Mouse (Mus musculus) adrenal gland, postnatal 10 days (tissue): ENCODE measurements at regions not wholly inside any gene's neighbourhood (a gene's known extent, or its start where the extent isn't known, plus 50 kb on each side); places are given as distances from the start of the nearest gene placed in this dataset.
A peak's percentile ranks its signal among the peaks of the same experiment; 100 is the strongest.

ENCODE experiments used
- DNase-seq: peaks from one replicate; pipeline ENCODE4 v3.0.0; 2021; ENCODE audit warnings: mixed read lengths

DNA sequence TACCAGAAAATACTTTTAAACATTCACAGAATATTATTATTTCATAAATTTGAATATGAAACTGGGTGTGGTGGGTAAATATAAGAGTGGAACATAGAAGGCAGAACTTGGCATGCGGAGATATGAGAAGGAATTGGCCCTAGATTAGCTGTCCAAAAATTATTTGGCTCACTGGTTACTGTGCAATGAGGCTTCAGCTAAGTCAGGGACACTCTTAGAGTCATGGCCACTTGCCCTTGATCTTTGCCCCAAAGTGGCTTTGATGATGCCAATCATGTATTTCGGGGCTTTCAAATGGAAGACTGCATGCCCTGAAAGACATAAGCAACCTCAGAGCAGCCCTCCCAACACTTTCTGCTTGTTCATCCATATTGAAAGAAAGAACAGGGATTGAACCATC is 76.9 kb downstream of the Pxdc1 start:
- DNase-seq = no peak

DNA sequence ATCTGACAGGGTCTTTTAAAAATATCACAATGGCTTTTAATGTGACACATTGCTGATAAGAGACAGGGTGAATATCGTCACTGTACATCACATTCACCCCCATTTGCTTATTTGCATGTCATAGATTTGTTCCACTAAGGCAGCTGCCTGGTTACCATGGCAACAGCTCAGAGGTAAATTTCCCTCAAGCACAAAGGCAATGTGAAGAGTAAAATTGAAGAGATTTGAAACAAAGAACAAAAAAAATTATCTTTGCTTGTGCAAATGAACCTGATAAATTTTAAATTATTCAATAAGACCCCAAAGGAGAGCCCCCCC is 77.3 kb downstream of the Pxdc1 start:
- no peak for DNase-seq

DNA sequence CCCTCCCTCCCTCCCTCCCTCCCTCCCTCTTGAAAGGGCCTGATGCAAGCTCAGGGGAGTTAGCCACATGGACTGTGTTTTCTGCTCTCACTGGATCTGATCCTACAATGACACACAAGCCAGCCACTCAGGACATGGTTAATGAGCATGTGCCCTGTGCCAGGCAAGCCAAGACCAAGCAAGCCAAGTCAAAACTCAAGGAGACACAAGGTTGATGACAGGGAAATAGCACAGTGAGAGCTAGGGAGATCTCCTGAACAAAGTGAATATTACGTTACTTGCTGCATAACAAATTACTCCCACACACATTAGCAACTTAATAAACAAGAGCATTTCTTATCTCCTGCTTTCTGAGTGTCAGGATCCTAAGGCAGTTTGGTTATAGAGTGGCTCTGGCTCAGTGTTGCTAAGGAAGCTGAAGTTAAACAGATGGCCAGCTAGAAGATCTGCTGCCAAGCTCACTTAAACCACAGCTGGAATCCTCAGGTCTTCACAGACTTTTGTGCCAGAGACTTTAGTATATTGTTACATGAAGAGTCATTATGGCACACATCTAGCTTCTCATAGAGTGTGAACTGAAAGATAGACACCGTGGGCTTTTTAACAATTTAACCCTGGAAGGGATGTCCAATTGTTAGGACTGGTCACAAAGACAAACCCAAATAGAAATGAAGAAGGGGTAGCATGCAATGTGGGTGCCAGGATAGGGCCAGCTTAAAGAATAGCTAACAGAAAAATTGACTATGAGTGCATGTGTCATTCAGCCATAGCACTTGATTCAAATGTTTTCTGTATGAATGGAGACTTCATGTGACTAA is 77.9 kb downstream of the Pxdc1 start:
- peak; percentile 14 for DNase-seq

DNA sequence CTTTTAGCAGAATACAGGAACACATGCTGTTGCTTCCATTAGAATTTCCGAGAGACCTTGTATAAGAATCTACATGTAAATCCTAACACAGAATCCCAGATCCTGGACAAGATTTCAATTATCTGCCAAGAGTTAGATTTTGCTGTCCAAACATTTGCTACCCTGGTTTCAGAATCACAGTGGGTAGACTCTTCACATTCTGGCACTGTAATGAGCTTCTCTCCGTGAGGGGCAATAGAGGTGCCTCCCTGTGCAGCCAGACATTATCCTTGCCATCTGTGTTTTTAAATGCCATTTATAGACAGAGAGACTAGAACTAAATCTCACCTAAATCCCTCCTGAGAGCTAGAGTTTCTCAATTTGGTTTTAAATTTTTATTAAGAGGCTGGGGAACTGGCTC is 84.0 kb downstream of the Pxdc1 start:
- DNase-seq = no peak

GRCm38 (mm10) chr13:34566687-34567086 is 86.6 kb downstream of the Pxdc1 start:
- no peak for DNase-seq

- DNase-seq = no peak
Observed at GRCm38 (mm10) chr13:34550130-34550884, 103.0 kb downstream of the Pxdc1 start.

- DNase-seq = no peak
Observed at GRCm38 (mm10) chr13:34540646-34541045, 112.6 kb downstream of the Pxdc1 start.

DNA sequence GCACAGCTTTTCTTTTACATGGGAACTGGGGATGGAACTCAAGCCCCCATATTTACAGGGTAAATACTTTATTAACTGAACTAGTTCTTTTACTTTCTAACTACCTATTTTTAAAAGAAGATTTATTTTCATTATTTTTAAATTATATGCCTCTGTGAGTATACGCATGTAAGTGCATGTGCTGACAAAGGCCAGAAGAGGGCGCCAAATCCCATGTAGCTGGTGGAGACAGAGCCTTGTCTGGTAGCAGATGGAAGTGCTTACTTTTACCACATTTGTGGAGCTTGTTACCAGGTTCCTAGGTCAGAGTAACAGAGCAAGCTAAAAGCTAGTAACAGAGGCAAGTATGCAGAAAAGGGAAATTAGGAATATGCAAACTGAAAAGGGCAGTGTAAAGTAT is 119.4 kb downstream of the Pxdc1 start:
- no peak for DNase-seq

DNA sequence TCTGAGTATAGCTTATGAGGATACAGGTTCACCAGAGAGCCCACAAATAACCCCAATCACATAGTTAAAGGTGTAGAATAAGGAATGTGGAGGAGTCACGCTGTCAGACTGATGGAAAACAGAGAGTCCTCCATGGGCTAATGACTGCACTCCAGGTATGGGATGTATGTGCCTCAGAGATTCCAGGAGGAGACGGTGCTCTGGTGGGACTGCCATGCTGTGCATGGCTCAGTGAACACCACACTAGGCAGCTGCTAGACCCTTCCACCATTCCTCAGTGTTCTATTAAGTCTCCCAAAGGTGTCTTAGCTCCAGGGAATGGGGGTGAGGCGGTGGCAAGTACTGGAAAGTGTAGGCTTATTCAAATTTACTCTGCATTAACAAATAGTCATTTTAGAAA is 142.0 kb downstream of the Pxdc1 start:
- no peak for DNase-seq

DNA sequence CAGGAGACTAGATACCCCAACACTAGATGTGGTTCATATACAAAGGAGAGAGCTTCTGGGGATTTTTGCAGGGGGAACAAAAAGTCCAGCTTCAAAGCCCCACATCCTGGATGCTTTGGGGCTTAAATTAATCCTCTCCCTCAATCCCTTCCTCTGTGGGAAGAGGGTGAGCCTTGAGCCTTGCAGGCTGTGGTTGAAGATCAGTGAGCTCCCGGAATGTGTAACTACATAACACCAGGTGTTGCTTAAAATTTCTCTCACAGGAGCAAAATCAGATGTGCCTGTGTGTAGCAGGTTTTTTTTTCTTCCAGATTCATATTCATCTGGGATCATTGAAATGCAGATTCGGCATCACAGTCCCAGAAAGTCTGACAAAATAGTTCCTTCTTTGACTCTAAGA is 146.1 kb downstream of the Pxdc1 start:
- DNase-seq = no peak

DNA sequence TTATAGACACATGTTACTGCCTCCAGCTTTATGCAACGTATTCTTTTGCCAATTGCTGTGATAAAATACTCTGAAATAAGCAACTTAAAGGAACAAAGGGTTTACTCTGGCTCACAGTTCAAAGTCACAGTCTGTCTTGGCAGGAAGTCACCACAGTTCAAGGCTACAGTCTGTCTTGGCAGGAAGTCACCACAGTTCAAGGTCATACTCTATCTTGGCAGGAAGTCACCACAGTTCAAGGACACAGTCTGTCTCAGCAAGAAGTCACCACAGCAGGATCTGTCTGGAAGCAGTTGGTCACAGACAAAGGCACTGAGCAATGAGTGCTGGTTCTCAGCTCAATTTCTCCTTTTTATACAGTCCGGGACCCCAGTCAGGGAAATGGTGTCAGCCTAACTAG is 147.4 kb downstream of the Pxdc1 start:
- no peak for DNase-seq

- no peak for DNase-seq
Observed at GRCm38 (mm10) chr13:34504879-34505278, 148.4 kb downstream of the Pxdc1 start.

- no peak for DNase-seq
Observed at GRCm38 (mm10) chr13:34498910-34499309, 153.9 kb upstream of the Slc22a23 start.

- DNase-seq = no peak
Observed at GRCm38 (mm10) chr13:34497667-34498066, 152.7 kb upstream of the Slc22a23 start.

GRCm38 (mm10) chr13:34484831-34485230 is 139.8 kb upstream of the Slc22a23 start:
- no peak for DNase-seq

DNA sequence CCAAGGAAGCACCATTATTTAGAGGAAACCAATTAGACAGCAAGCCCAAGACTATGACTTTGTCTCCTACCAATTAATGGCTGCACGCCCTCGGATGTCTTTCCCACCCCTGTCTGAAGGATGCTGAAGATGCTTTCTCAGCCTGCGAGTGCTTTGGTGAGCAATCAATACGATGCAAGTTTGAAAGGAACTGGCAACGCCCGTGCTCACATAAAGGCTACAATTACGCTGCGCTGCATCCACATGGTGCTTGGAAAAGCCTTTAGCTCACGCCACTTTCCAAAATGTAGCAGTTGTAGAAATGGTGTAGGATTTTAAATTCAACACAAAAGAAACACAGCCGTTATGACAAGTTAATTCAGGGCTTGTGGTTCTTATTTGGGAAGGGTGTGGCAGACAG is 136.5 kb upstream of the Slc22a23 start:
- no peak for DNase-seq

- DNase-seq = no peak
Observed at GRCm38 (mm10) chr13:34470410-34470809, 125.4 kb upstream of the Slc22a23 start.

DNA sequence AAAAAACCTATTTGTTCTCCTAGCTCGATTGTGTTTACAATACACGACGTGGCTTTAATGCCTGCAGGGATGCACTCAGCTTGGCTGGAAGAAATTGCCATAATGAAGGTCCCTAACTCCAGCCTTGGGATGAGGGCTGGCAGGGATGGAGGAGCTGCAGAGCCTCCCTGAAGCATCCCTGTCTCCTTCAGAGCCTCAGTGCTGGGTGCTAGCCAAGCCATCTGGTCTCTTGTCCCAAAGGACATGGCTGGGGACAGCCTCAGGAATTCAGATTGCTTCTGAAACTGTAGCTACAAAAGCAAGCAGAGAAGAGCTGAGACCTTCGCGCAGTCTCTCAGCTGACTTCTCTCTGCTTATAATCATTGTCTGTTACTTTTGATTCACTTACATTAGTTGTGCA is 124.6 kb upstream of the Slc22a23 start:
- peak; percentile 14 for DNase-seq

DNA sequence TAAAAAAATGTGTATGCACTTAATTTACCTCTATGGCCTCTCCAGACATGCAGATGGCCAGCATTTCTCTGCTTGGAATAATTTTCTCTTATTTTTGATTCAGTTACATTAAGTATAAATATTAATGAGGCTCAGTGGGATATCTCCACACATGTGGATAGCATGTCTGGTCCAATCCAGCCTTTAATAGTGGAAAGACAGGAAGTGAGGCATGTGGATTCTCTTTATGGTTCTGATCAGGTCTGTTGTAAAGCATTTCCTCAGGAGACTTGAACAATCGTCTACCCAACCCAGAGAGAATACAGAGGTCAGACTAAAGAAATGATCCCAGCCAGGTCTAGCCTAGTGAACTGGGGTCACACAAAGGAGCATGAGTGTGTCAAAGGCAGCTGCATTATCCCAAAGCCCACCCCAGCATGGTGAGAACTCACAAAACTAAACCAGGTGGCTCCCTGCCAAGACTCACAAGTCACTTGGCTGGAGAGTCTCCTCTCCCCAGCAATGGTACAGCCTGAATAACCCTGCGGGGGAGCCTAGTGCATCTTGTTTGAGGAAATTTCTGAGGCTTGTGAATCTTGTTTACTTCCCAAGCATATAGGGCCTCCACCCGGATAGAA is 123.3 kb upstream of the Slc22a23 start:
- DNase-seq = no peak

DNA sequence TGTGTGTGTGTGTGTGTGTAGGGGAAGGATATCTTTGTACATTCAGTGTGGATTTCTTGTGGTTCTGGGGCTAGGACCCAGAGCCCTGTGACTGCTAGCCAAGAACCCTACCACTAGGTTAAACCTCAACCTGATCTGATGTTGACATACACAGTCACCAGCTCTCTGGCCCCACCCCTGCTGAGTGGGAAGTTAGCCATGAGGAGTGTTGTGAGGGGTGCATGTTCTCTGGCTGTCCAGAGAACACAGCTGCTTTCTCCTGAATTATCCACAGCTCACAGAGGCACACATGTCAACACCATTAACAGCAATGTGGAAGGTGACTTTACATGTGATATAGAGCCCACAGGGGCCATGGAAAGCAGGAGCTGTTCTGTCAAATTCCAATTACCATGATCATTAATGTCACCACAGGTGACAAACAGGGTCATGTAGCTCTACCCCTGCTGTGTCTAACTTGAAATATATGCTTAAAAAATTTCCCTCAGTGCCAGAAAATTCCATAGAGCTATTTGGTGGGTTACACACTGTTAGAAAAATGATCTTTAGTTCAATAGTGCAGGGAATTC is 121.0 kb upstream of the Slc22a23 start:
- no peak for DNase-seq

- DNase-seq = no peak
Observed at GRCm38 (mm10) chr13:34465456-34465855, 120.5 kb upstream of the Slc22a23 start.

DNA sequence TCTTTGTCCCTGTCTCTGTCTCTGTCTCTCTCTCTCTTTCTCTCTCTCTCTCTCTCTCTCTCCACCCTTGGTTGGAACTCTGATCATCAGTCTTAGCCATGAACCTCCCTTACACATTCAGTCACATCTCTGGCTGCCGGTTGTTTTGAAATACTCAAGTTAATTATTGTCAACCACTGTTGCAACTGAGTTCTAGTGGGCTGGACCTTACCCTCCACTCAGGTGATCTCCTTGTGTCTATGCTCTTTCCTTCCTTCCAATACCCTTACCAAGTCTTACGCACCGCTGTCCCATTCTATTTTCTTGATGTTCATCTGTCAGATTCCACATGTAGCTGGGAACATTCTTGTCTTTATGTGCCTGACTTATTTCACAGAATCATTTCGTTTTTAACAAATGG is 119.2 kb upstream of the Slc22a23 start:
- DNase-seq = no peak

DNA sequence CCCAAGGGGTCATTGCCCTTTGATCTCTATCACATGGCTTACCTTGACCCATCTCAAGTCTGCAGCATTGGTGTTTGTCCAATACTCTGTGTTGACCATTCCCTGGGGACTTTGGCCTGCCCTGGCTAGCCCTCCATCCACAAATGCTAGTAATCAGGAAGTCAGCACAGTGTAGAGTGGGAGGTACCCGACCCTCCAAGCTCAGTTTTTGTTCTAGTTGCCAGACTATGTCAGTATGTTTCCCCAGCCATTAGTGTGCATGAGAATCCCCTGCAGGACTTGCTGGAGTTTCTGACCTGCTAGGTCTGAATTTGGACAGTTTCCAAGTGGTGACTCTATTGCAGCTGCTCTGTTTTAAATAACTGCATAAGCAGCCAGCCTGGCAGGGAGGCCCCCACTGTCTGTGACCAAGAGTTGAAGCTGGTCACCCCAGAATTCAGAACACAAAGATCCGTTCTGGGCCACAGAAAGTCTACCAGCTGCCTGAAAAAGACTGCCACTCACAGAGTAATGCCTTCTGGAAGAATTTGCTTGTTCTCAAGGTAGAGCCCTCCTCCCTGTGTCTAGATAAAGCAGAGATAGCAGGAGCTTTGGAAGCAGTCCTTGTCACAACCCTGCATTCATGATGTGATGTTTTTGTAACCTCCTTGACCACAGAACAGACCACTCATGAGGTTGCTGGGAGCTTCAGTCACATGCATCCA is 118.0 kb upstream of the Slc22a23 start:
- no peak for DNase-seq
